Mouse (Mus musculus) ES-E14 (cell line): ENCODE measurements at regions not wholly inside any gene's neighbourhood (a gene's known extent, or its start where the extent isn't known, plus 50 kb on each side); places are given as distances from the start of the nearest gene placed in this dataset.

Source experiments
- DNase-seq: peaks from one replicate; pipeline ENCODE4 v3.0.0-alpha.2; 2013; ENCODE audit warnings: low read depth, low spot score
- H3K27ac ChIP-seq: 2 replicates; pipeline ENCODE4 v1.5.1; 2012; ENCODE audit warnings: low read depth, mild to moderate bottlenecking, low read length, moderate library complexity, mixed read lengths; ENCODE audit not compliant: poor library complexity, insufficient read depth, severe bottlenecking
- H3K36me3 ChIP-seq: 2 replicates; pipeline ENCODE4 v1.6.1; 2012; ENCODE audit warnings: mild to moderate bottlenecking, low read length, moderate library complexity, mixed read lengths; ENCODE audit not compliant: control insufficient read depth, poor library complexity, insufficient read depth, severe bottlenecking
- H3K4me1 ChIP-seq, 2 experiments: fragments of 150-350 bp in 1 of 2; sonication (generic) in 1 of 2; 2 replicates each; pipeline ENCODE4 v1.6.1; 2012; ENCODE audit warnings: low read length in 2 of 2, mild to moderate bottlenecking in 1 of 2, mixed read lengths in 1 of 2; ENCODE audit not compliant: control insufficient read depth in 2 of 2, insufficient read depth in 2 of 2, poor library complexity in 1 of 2
- H3K4me3 ChIP-seq, 2 experiments: fragments of 150-350 bp in 1 of 2; sonication (generic) in 1 of 2; 2 replicates each; pipeline ENCODE4 v1.5.1; 2012; ENCODE audit warnings: low read length in 2 of 2, low read depth in 1 of 2, mild to moderate bottlenecking in 1 of 2, mixed read lengths in 1 of 2; ENCODE audit not compliant: insufficient read depth in 1 of 2, poor library complexity in 1 of 2, severe bottlenecking in 1 of 2
- H3K9ac ChIP-seq: 2 replicates; pipeline ENCODE4 v1.6.1; 2012; ENCODE audit warnings: low read depth, mild to moderate bottlenecking, low read length, mixed read lengths; ENCODE audit not compliant: poor library complexity, insufficient read depth, severe bottlenecking
- H3K9me3 ChIP-seq: fragments of 150-350 bp; sonication (generic); 2 replicates; pipeline ENCODE4 v1.6.1; 2012; ENCODE audit warnings: low read depth, mild to moderate bottlenecking, low read length; ENCODE audit not compliant: control insufficient read depth, insufficient read depth
- CHD2 ChIP-seq: IDR thresholded peaks from 2 replicates; pipeline ENCODE4 v1.6.1; 2014; ENCODE audit warnings: mild to moderate bottlenecking, low read depth, low read length, inconsistent platforms
- HCFC1 ChIP-seq: IDR thresholded peaks from 2 replicates; pipeline ENCODE4 v1.6.1; 2012; ENCODE audit warnings: low read length, inconsistent platforms, borderline replicate concordance; ENCODE audit not compliant: insufficient read depth
- MAFK ChIP-seq: IDR thresholded peaks from 2 replicates; pipeline ENCODE4 v1.6.1; 2014; ENCODE audit warnings: mild to moderate bottlenecking, low read depth, low read length, inconsistent platforms; ENCODE audit not compliant: insufficient read depth
- ZC3H11A ChIP-seq: IDR thresholded peaks from 2 replicates; pipeline ENCODE4 v1.6.1; 2012; ENCODE audit warnings: low read depth, mild to moderate bottlenecking, inconsistent platforms, low read length, borderline replicate concordance
- ZNF384 ChIP-seq: IDR thresholded peaks from 2 replicates; pipeline ENCODE4 v1.6.1; 2012; ENCODE audit warnings: low read depth, low read length, inconsistent platforms
- in situ Hi-C, 2 experiments: fragments of 600-800 bp; cut with MboI; formaldehyde crosslinking; loops; one replicate each; pipeline ENCODE4 v1.15.1; 2025; ENCODE audit warnings: low sequenced_read_pairs in 2 of 2, inconsistent platforms in 1 of 2; ENCODE audit not compliant: unreplicated experiment in 2 of 2

DNA sequence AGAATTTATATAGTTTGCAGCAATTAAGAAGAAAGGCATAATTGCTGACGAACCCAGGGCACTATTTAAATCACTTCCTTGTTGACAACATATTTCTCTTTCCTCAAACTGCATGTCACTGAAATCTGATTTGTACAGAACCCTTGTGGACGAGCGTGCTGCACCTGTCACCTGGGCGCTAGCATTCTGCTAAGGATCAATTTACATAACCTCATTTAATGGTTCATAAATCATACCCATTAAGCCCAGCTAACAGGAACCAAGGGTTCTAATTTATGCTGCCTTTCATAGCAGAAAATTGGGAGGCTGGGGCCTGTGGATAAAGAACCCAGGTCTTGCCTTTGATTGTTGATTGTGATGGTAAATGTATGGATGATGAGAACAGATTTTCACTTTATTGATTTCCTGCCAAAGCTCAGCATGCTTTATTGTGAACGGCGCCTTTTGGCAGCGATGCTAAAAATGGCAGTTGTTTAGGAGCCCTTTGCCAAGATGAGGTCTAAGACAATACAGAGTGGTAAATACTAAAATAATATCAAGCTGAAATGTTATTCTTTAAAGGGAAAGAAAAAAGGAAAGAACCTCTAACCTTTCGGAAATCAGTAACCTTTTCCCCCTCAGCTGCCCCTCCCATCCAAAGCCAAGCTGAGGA lies 95.4 kb downstream of the Nkx2-1 start:
- no peak overlapping the region for H3K9ac ChIP-seq
- no peak overlapping the region for H3K4me3 ChIP-seq
- no peaks in the 10 kb centered on the region for H3K4me1 ChIP-seq
- no peaks in the 10 kb centered on the region for H3K36me3 ChIP-seq
- in situ Hi-C loops, result no loop called here
- TF ChIP-seq MAFK, result no peak
- TF ChIP-seq HCFC1, result no peak
- TF ChIP-seq ZC3H11A, result no peak
- TF ChIP-seq CHD2, result no peak
- no peak for TF ChIP-seq ZNF384
- H3K27ac ChIP-seq, result no peak overlapping the region
- no peak for DNase-seq
- no peaks in the 10 kb centered on the region for H3K9me3 ChIP-seq

DNA sequence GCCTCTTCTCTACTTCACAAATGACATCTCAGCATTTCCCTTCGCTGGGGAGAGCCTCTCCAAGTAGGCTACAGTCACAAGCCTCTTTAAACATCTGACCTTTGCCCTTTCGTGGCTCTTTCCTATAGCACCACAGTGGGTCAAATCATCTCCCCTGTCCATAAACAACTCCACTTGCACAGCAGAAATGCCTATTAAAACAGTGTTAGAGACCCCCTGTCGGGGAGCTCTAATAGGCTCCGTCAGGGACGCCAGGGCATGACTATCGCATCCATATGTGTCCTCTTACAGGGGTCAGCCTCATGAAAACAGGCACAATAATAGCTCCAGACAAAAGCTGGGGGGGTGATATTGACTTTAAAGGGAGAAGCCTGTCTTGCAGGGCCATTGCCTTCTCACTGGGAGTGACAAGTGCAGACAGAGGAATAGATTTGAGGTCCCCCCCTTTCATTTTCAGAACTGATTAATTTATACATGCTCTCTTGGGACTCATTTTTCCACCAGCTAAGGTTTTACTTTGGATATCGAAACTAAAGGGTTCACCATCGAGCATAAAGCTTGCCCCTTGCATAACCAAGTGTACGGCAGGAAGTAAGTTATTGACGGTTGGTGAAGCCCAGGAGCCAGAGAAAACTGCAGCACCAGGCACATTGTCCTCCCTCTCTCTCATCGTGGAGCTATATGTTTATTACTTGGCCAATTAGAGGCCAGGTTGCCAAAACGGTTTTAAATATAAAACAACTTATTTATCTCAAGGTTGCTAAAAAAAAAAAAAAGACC lies 94.6 kb upstream of the Mbip start:
- Histone ChIP-seq H3K36me3 (no peaks in the 10 kb centered on the region), H3K9me3 (no peaks in the 10 kb centered on the region), H3K27ac (no peak overlapping the region), H3K9ac (no peak overlapping the region), H3K4me3 (no peak overlapping the region), H3K4me1 (no peaks in the 10 kb centered on the region)
- in situ Hi-C loops, result no loop called here
- TF ChIP-seq HCFC1 (no peak), MAFK (no peak)
- no peak for DNase-seq

GRCm38 (mm10) chr12:56438384-56438783 lies 92.7 kb upstream of the Mbip start:
- no peak overlapping the region for H3K4me3 ChIP-seq
- H3K9me3 ChIP-seq, result no peaks in the 10 kb centered on the region
- no peak for DNase-seq
- no peak overlapping the region for H3K27ac ChIP-seq
- TF ChIP-seq CHD2 (no peak), MAFK (no peak), HCFC1 (no peak)
- H3K36me3 ChIP-seq, result no peaks in the 10 kb centered on the region
- no peak overlapping the region for H3K9ac ChIP-seq
- no peaks in the 10 kb centered on the region for H3K4me1 ChIP-seq
- in situ Hi-C loops, result no loop called here

DNA sequence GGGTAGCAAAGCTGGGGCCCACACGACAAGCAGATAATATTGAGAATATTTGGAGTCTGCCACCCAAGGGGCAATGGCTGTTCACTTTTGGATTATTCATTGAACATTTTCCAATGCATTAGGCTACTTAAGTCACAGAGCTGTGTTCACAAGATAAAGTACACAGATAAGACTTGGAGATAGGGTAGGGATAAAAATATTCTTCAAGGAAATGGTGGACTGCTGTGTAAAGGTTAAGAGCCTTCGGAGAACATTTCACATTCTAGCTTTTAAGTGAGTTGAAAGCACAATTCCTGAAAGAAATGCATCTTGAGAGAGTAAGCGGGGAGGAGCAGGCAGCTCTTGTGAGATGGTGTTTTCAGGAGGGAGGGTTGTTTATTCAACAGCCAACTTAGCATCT lies 92.3 kb upstream of the Mbip start:
- no peak overlapping the region for H3K9ac ChIP-seq
- in situ Hi-C loops, result no loop called here
- H3K9me3 ChIP-seq, result no peaks in the 10 kb centered on the region
- no peak for TF ChIP-seq HCFC1
- TF ChIP-seq ZNF384, result no peak
- no peak for TF ChIP-seq CHD2
- no peak for TF ChIP-seq ZC3H11A
- no peak for TF ChIP-seq MAFK
- DNase-seq, result no peak
- H3K4me3 ChIP-seq, result no peak overlapping the region
- H3K4me1 ChIP-seq, result no peaks in the 10 kb centered on the region
- H3K36me3 ChIP-seq, result no peaks in the 10 kb centered on the region
- no peak overlapping the region for H3K27ac ChIP-seq
